Mouse (Mus musculus) heart, adult 2 months (tissue): ENCODE measurements around the gene Nav1. TPM values are rescaled to one million over a fixed set of nuclear protein-coding genes. Genes with fewer than 3 reads are reported as not detected.

ENCODE experiments used
- DNase-seq, 2 experiments: peaks; one replicate each; pipeline ENCODE4 v3.0.0; 2021
- H3K27ac ChIP-seq: fragments of 200-600 bp; 2 replicates; pipeline ENCODE4 v1.8.1; 2022
- H3K27me3 ChIP-seq: fragments of 200-500 bp; 2 replicates; pipeline ENCODE4 v1.6.1; 2012; ENCODE audit warnings: mild to moderate bottlenecking, low read length, inconsistent platforms, mixed read lengths; ENCODE audit not compliant: control insufficient read depth, insufficient read depth
- H3K36me3 ChIP-seq: fragments of 200-500 bp; 2 replicates; pipeline ENCODE4 v1.6.1; 2012; ENCODE audit warnings: low read length, inconsistent platforms; ENCODE audit not compliant: control insufficient read depth, insufficient read depth
- H3K4me1 ChIP-seq: fragments of 200-500 bp; 2 replicates; pipeline ENCODE4 v1.6.1; 2011; ENCODE audit warnings: low read length; ENCODE audit not compliant: control insufficient read depth, insufficient read depth
- H3K4me3 ChIP-seq: fragments of 200-600 bp; 2 replicates; pipeline ENCODE4 v1.8.1; 2022
- H3K79me2 ChIP-seq: fragments of 200-500 bp; replicated peaks from 2 replicates; pipeline ENCODE4 v1.6.1; 2012; ENCODE audit warnings: mild to moderate bottlenecking, inconsistent platforms, low read length, moderate library complexity, mixed read lengths; ENCODE audit not compliant: control insufficient read depth, insufficient read depth
- H3K9ac ChIP-seq: fragments of 200-500 bp; 2 replicates; pipeline ENCODE4 v1.6.1; 2012; ENCODE audit warnings: low read depth, mild to moderate bottlenecking, control low read depth, inconsistent platforms, low read length, mixed read lengths
- CTCF ChIP-seq: fragments of 200-600 bp; IDR thresholded peaks from 2 replicates; pipeline ENCODE4 v1.8.1; 2022; ENCODE audit warnings: antibody characterized with exemption, mild to moderate bottlenecking, moderate library complexity
- EP300 ChIP-seq: fragments of 200-500 bp; IDR thresholded peaks from 2 replicates; pipeline ENCODE4 v1.6.1; 2011; ENCODE audit warnings: low read depth, low read length, control low read depth; ENCODE audit not compliant: insufficient read depth
- POLR2A ChIP-seq: fragments of 200-500 bp; IDR thresholded peaks from 2 replicates; pipeline ENCODE4 v1.6.1; 2011; ENCODE audit warnings: mild to moderate bottlenecking, low read depth, low read length, control low read depth; ENCODE audit not compliant: insufficient read depth
- WGBS: fragments of 180-500 bp; shearing (Covaris S2); methylation state at CpG from one replicate; pipeline ENCODE4 v1.1.7; 2018; 5-methylcytosine and 5-hydroxymethylcytosine counted together
- intact Hi-C: fragments of 180-260 bp; cut with DNase I; formaldehyde crosslinking; loops from one replicate; pipeline ENCODE4 v1.15.1; 2025
- microRNA-seq, 2 experiments: library from miRNA; unstranded; fragments of <30 nt; microRNA quantifications; one replicate each; pipeline ENCODE4 v1.2.0; 2021
- polyA plus RNA-seq: library from polyadenylated mRNA; depleted of rRNA; stranded (reverse); fragments of >200 nt; gene quantifications from 2 replicates; pipeline ENCODE4 v1.2.3, GENCODE M21; 2012; rRNA removed
- total RNA-seq, 2 experiments: library from RNA; stranded (reverse); gene quantifications; 2 replicates each; pipeline ENCODE4 v1.2.3; 2021

Gene Nav1
- total and polyA plus RNA-seq, 3 experiments: 15.2 to 20.7 (median 19.1) TPM

GRCm38 (mm10) chr1:135408973-135409372 lies 198.1 kb downstream of the Nav1 start:
- TF ChIP-seq CTCF (no peak), POLR2A (no peak), EP300 (no peak)
- Histone ChIP-seq H3K27ac (no peak overlapping the region), H3K27me3 (no peaks in the 10 kb centered on the region), H3K9ac (no peak overlapping the region), H3K4me1 (peaks cover 12% of the 10 kb centered on the region), H3K4me3 (no peak overlapping the region), H3K36me3 (peaks cover 17% of the 10 kb centered on the region), H3K79me2 (no peaks in the 10 kb centered on the region)
- no peak for DNase-seq
- 94% methylated on average over 4 of the region's 4 CpGs for WGBS
- intact Hi-C loops: no loop called here

- Histone ChIP-seq H3K36me3 (peaks cover 7% of the 10 kb centered on the region), H3K79me2 (no peaks in the 10 kb centered on the region), H3K27ac (no peak overlapping the region), H3K9ac (no peak overlapping the region), H3K27me3 (no peaks in the 10 kb centered on the region), H3K4me3 (no peak overlapping the region), H3K4me1 (peaks cover 2% of the 10 kb centered on the region; the same call in 1 of the 2 replicates)
- DNase-seq: no peak
- WGBS: 57% methylated on average over 7 of the region's 7 CpGs
- intact Hi-C loops: no loop called here
- no peak for TF ChIP-seq EP300
- no peak for TF ChIP-seq CTCF
- no peak for TF ChIP-seq POLR2A
These were observed 201.7 kb downstream of the Nav1 start for GRCm38 (mm10) chr1:135405356-135405755.

GRCm38 (mm10) chr1:135401452-135402110 lies 205.5 kb downstream of the Nav1 start:
- H3K79me2 ChIP-seq: no peaks in the 10 kb centered on the region
- no peak overlapping the region for H3K27ac ChIP-seq
- intact Hi-C loops: no loop called here
- peak; percentile 46 for TF ChIP-seq CTCF
- TF ChIP-seq EP300: no peak
- no peak overlapping the region for H3K9ac ChIP-seq
- no peak for DNase-seq
- H3K4me1 ChIP-seq: no peaks in the 10 kb centered on the region
- no peak overlapping the region for H3K4me3 ChIP-seq
- peaks cover 7% of the 10 kb centered on the region for H3K36me3 ChIP-seq
- H3K27me3 ChIP-seq: no peaks in the 10 kb centered on the region
- WGBS: 84% methylated on average over 3 of the region's 3 CpGs

- TF ChIP-seq POLR2A: no peak
- no peak for TF ChIP-seq CTCF
- TF ChIP-seq EP300: no peak
- no peaks in the 10 kb centered on the region for H3K27me3 ChIP-seq
- peaks cover 3% of the 10 kb centered on the region; the same call in 1 of the 2 replicates for H3K36me3 ChIP-seq
- no peak for DNase-seq
- no peak overlapping the region for H3K9ac ChIP-seq
- no peaks in the 10 kb centered on the region for H3K79me2 ChIP-seq
- H3K4me1 ChIP-seq: no peaks in the 10 kb centered on the region
- no peak overlapping the region for H3K27ac ChIP-seq
- intact Hi-C loops: no loop called here
- WGBS: 94% methylated on average over 5 of the region's 5 CpGs
- H3K4me3 ChIP-seq: no peak overlapping the region
These were observed 207.6 kb downstream of the Nav1 start for GRCm38 (mm10) chr1:135399466-135399865.

GRCm38 (mm10) chr1:135385161-135385560 lies 221.9 kb downstream of the Nav1 start:
- Histone ChIP-seq H3K36me3 (no peaks in the 10 kb centered on the region), H3K4me3 (no peak overlapping the region), H3K79me2 (no peaks in the 10 kb centered on the region), H3K9ac (no peak overlapping the region), H3K27me3 (no peaks in the 10 kb centered on the region), H3K4me1 (0 out of 2 replicates have a peak, but pooled peaks cover 1% of the 10 kb centered on the region), H3K27ac (no peak overlapping the region)
- intact Hi-C loops: no loop called here
- DNase-seq: no peak
- TF ChIP-seq EP300 (no peak), CTCF (no peak), POLR2A (no peak)
- WGBS: 56% methylated on average over 9 of the region's 9 CpGs

Small RNA genes within 50 kb of the gene (microRNA-seq; reads per million reads assigned to microRNA genes)
- 0.39 to 1.1 reads per million in 2 experiments for gene Mir1231

Other genes with a start within 250 kb of the Nav1 start
- gene Shisa4, start 232.1 kb downstream of the Nav1 start, total RNA-seq: 1 to 10 TPM; 2.2 to 2.3 TPM
- gene Shisa4, start 232.1 kb downstream of the Nav1 start, polyA plus RNA-seq: 6.7 and 10.4 TPM in 2 replicates
- gene Ipo9, start 176.8 kb downstream of the Nav1 start, total RNA-seq: 10 to 100 TPM; 31.9 to 35.3 TPM
- 40.8 and 64.6 TPM in 2 replicates for gene Ipo9, start 176.8 kb downstream of the Nav1 start, polyA plus RNA-seq
- 10 to 100 TPM; 50.1 to 50.5 TPM for gene Csrp1, start 112.8 kb upstream of the Nav1 start, total RNA-seq
- gene Csrp1, start 112.8 kb upstream of the Nav1 start, polyA plus RNA-seq: 99.2 and 128 TPM in 2 replicates
- gene Phlda3, start 158.8 kb upstream of the Nav1 start, total RNA-seq: 10 to 100 TPM in 1 of 2 experiments, 1 to 10 TPM in 1; 8.4 to 11.5 TPM
- gene Phlda3, start 158.8 kb upstream of the Nav1 start, polyA plus RNA-seq: 23.3 and 36.8 TPM in 2 replicates
- 1 to 10 TPM in 1 of 2 experiments, under 1 TPM in 1; 0.84 to 1.1 TPM for gene Tnni1, start 172.1 kb upstream of the Nav1 start, total RNA-seq
- gene Tnni1, start 172.1 kb upstream of the Nav1 start, polyA plus RNA-seq: 1.3 and 2.5 TPM in 2 replicates
- 1 to 10 TPM; 7.2 to 7.3 TPM for gene Lad1, start 211.3 kb upstream of the Nav1 start, total RNA-seq
- 13.2 and 16.2 TPM in 2 replicates for gene Lad1, start 211.3 kb upstream of the Nav1 start, polyA plus RNA-seq
- 1,000 to 10,000 TPM; 8,290 to 9,301 TPM for gene Tnnt2, start 229.1 kb upstream of the Nav1 start, total RNA-seq
- gene Tnnt2, start 229.1 kb upstream of the Nav1 start, polyA plus RNA-seq: 3,392 and 4,661 TPM in 2 replicates